Mouse (Mus musculus) thymus, adult 2 months (tissue): Measurements from ENCODE around the gene Taf5l. TPM values are rescaled to one million over a fixed set of nuclear protein-coding genes. Genes with fewer than 3 reads are reported as not detected.

Experiments
- DNase-seq: peaks from one replicate; pipeline ENCODE4 v3.0.0; 2021
- H3K27ac ChIP-seq: fragments of 200-500 bp; 2 replicates; pipeline ENCODE4 v1.5.1; 2012; ENCODE audit warnings: low read length, control low read depth; ENCODE audit not compliant: control insufficient read depth, insufficient read depth
- H3K27me3 ChIP-seq: fragments of 200-500 bp; 2 replicates; pipeline ENCODE4 v1.6.1; 2012; ENCODE audit warnings: mild to moderate bottlenecking, low read length, moderate library complexity, mixed read lengths; ENCODE audit not compliant: control insufficient read depth, insufficient read depth
- H3K36me3 ChIP-seq: fragments of 200-500 bp; 2 replicates; pipeline ENCODE4 v1.6.1; 2012; ENCODE audit warnings: mild to moderate bottlenecking, low read length, moderate library complexity; ENCODE audit not compliant: control insufficient read depth, insufficient read depth
- H3K4me1 ChIP-seq: fragments of 200-500 bp; replicated peaks from 2 replicates; pipeline ENCODE4 v1.6.1; 2012; ENCODE audit warnings: low read length; ENCODE audit not compliant: control insufficient read depth, insufficient read depth
- H3K4me3 ChIP-seq: fragments of 200-500 bp; 2 replicates; pipeline ENCODE4 v1.5.1; 2012; ENCODE audit warnings: mild to moderate bottlenecking, low read length, control low read depth, moderate library complexity; ENCODE audit not compliant: control insufficient read depth, insufficient read depth
- CTCF ChIP-seq: fragments of 200-500 bp; IDR thresholded peaks from 2 replicates; pipeline ENCODE4 v1.5.1; 2012; ENCODE audit warnings: mild to moderate bottlenecking, control low read depth, low read length, moderate library complexity, borderline replicate concordance; ENCODE audit not compliant: control insufficient read depth, poor library complexity, insufficient read depth; ENCODE audit errors: extremely low read depth
- POLR2A ChIP-seq: fragments of 200-500 bp; IDR thresholded peaks from 2 replicates; pipeline ENCODE4 v1.6.1; 2012; ENCODE audit warnings: mild to moderate bottlenecking, low read length, control low read depth, moderate library complexity; ENCODE audit not compliant: control insufficient read depth, poor library complexity, insufficient read depth; ENCODE audit errors: extremely low read depth
- WGBS: fragments of 180-500 bp; shearing (Covaris S2); methylation state at CpG from one replicate; pipeline ENCODE4 v1.1.7; 2018; 5-methylcytosine and 5-hydroxymethylcytosine counted together
- polyA plus RNA-seq: library from polyadenylated mRNA; depleted of rRNA; stranded (reverse); fragments of >200 nt; gene quantifications from 2 replicates; pipeline ENCODE4 v1.2.3, GENCODE M21; 2012

The Taf5l gene
- polyA plus RNA-seq, 1 experiment = 96.5 TPM

DNA sequence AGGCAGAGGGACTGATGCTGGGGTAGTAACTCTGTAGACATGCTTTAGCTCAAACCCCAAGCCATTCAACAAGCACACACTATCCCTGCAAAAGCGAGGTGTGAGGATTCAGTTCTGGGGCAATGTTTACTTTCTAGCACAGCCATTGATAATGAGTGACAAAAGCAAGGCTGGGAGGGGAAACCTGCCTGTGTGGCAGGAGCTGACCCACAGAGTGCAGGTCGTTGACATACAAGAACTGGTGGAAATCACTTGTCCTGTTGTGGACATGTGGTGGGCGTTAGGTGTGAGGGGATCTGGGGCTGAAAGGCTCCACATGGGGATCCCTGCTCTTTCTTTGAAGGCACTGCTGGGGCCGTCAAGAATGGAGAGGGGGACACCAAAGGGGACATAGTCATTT lies 31.4 kb upstream of the Taf5l start:
- H3K36me3 ChIP-seq = peaks cover 10% of the 10 kb centered on the region
- H3K27me3 ChIP-seq = no peaks in the 10 kb centered on the region
- no peak overlapping the region for H3K4me3 ChIP-seq
- no peak overlapping the region for H3K27ac ChIP-seq
- DNase-seq = no peak
- 87% methylated on average over 4 of the region's 4 CpGs for WGBS
- TF ChIP-seq CTCF (no peak), POLR2A (no peak)
- peaks cover 26% of the 10 kb centered on the region for H3K4me1 ChIP-seq

DNA sequence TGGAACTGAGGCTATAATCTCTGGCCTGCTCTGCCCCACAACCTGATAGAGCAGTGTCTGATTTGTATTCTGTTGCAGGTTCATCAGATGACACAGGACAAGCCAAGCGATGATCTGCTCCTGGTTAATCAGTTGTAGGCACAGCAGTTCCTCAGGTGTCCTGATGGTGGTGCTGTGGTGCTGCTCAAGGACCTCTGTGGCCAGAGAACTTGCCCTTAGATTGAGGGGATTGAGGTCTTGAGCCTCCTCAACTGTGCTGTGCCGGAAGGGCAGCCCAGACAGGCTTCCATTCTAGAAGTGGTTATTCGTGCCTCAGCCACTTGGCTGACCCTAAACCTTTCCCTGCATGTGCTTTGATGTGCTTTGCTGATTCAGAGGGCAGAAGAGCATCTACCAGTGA lies 30.9 kb upstream of the Taf5l start:
- H3K4me3 ChIP-seq = no peak overlapping the region
- H3K27ac ChIP-seq = no peak overlapping the region
- peaks cover 22% of the 10 kb centered on the region for H3K4me1 ChIP-seq
- DNase-seq = peak; percentile 82
- no peaks in the 10 kb centered on the region for H3K27me3 ChIP-seq
- peak; percentile 82; the same call in 1 of the 2 replicates for TF ChIP-seq CTCF
- TF ChIP-seq POLR2A = no peak
- H3K36me3 ChIP-seq = peaks cover 14% of the 10 kb centered on the region
- WGBS = 31% methylated on average over 3 of the region's 3 CpGs

DNA sequence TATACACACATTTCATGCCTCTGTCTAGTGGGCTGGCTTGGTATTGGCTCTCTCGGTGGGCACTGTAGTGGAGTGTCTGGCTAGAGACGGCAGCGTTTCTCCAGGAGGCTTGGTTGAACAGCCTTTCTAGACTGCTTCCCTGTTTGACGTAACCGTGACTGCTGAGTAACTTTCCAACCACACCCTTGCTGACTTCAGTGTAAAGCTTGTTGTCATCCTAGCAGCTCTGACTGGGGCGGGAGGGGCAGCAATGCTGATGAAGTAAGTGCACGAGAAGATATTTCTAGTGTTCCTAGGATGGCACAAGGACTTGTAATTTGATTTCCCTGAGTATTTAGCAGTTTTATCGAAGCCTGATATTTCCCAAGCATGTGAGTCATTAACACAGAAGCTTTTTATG lies 24.7 kb upstream of the Taf5l start:
- H3K4me3 ChIP-seq = no peak overlapping the region
- no peak for DNase-seq

DNA sequence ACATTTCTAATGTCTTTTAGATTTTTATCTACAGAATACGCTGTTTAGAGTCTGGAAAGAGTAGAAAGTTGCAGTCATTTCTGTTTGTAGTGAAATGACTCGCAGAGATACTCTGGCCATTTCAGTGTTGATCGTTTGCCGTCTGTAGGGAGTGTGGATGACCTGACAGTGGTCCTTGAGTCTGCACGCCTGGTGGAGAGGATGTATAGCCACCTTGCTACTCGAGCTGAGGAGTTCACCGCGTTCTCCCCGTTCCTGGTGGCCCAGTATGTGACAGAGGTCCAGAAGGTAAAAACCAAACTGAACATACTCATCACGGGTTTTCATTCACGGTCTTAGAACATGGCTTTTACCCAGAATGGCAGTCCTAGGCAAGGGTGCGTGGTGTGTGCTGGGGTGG lies 23.7 kb upstream of the Taf5l start:
- no peak for DNase-seq
- Histone ChIP-seq H3K27me3 (no peaks in the 10 kb centered on the region), H3K36me3 (peaks cover 62% of the 10 kb centered on the region), H3K4me1 (no peaks in the 10 kb centered on the region), H3K4me3 (no peak overlapping the region), H3K27ac (no peak overlapping the region)
- WGBS = 98% methylated on average over 12 of the region's 12 CpGs
- TF ChIP-seq CTCF = no peak
- no peak for TF ChIP-seq POLR2A

More for the DNA sequence above, 24.7 kb upstream of the Taf5l start:
- Histone ChIP-seq H3K4me1 (no peaks in the 10 kb centered on the region), H3K36me3 (peaks cover 54% of the 10 kb centered on the region), H3K27me3 (no peaks in the 10 kb centered on the region), H3K27ac (no peak overlapping the region)
- TF ChIP-seq POLR2A (no peak), CTCF (no peak)
- 89% methylated on average over 8 of the region's 8 CpGs for WGBS

DNA sequence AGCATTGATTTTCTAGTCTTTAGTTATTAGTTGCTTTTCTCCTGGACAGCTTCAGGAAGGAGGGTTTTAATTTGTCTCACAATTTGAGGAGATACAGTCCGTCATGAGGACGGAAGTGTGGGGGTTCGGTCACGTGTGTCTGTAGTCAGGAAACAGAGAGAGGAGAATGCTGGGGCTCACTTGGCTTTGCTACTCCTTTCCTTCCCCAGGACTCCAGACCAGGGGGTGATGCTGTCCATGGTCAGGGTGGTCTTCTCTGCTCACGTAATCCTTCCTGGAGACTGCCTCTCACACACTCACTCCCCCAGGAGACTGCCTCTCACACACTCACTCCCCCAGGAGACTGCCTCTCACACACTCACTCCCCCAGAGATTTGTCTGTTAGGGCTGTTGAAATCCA lies 23.2 kb upstream of the Taf5l start:
- no peak for DNase-seq
- 98% methylated on average over 5 of the region's 5 CpGs for WGBS
- H3K36me3 ChIP-seq = peaks cover 67% of the 10 kb centered on the region
- no peaks in the 10 kb centered on the region for H3K27me3 ChIP-seq
- H3K4me3 ChIP-seq = no peak overlapping the region
- no peak overlapping the region for H3K27ac ChIP-seq
- TF ChIP-seq POLR2A = no peak
- no peak for TF ChIP-seq CTCF
- no peaks in the 10 kb centered on the region for H3K4me1 ChIP-seq

DNA sequence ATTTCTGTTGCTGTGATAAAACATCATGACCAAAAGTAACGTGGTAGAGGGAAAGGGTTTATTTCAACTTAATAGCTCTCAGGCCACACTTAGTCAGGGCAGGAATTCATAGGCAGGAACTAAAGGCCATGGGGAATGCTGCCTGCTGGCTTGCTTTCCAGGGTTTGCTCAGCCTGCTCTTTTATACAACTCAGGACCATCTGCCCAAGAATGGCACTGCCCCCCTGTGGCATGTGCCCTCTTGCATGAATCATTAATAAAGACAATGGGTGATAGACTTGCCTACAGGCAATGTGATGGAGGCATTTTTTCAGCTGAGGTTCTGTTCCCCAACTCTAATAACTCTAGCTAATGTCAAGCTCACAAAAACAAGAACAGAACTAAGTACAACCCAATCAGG lies 21.0 kb upstream of the Taf5l start:
- no peak for TF ChIP-seq CTCF
- TF ChIP-seq POLR2A = no peak
- Histone ChIP-seq H3K27me3 (no peaks in the 10 kb centered on the region), H3K36me3 (peaks cover 76% of the 10 kb centered on the region), H3K4me1 (no peaks in the 10 kb centered on the region), H3K27ac (no peak overlapping the region), H3K4me3 (no peak overlapping the region)
- 94% methylated on average over 1 of the region's 1 CpGs for WGBS
- DNase-seq = no peak

DNA sequence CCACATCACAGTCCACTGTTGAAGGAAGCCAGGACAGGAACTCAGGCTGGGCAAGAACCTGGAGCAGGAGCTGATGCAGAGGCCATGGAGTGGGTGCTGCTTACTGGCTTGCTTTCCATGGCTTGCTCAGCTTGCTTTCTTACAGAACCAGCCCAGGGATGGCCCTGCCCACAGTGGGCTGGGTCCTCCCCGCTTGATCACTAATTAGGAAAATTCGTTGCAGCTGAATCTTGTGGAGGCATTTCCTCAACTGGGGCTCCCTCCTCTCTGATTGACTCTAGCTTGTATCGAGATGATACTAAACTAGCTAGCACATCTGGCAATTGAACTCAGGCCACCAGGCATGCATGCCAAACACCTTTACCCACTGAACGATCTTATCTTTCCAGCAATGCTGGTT lies 18.2 kb upstream of the Taf5l start:
- no peaks in the 10 kb centered on the region for H3K4me1 ChIP-seq
- no peak overlapping the region for H3K4me3 ChIP-seq
- DNase-seq = no peak
- TF ChIP-seq POLR2A = no peak
- no peak for TF ChIP-seq CTCF
- no peak overlapping the region for H3K27ac ChIP-seq
- peaks cover 76% of the 10 kb centered on the region for H3K36me3 ChIP-seq
- H3K27me3 ChIP-seq = no peaks in the 10 kb centered on the region
- 90% methylated on average over 4 of the region's 4 CpGs for WGBS
